Mouse (Mus musculus) heart, postnatal 0 days (tissue): ENCODE measurements around the gene Hdac5. TPM values are rescaled to one million over a fixed set of nuclear protein-coding genes. Genes with fewer than 3 reads are reported as not detected.

Source experiments
- ATAC-seq: fragments of 200-750 bp; cut with Nextera tagmentation; 2 replicates; pipeline ENCODE4 v1.8.0; 2017; ENCODE audit warnings: low read depth, moderate number of reproducible peaks, moderate library complexity; ENCODE audit not compliant: insufficient read depth
- DNase-seq: peaks from one replicate; pipeline ENCODE4 v3.0.0-alpha.2; 2016; ENCODE audit warnings: low spot score
- H3K27ac ChIP-seq: fragments of 300-500 bp; sonication (generic); 2 replicates; pipeline ENCODE4 v1.5.1; 2014; ENCODE audit warnings: low read depth, mild to moderate bottlenecking
- H3K27me3 ChIP-seq: fragments of 300-500 bp; sonication (generic); 2 replicates; pipeline ENCODE4 v1.6.1; 2014; ENCODE audit warnings: low read length, mixed read lengths; ENCODE audit not compliant: control insufficient read depth, insufficient read depth
- H3K36me3 ChIP-seq: fragments of 300-500 bp; sonication (generic); replicated peaks from 2 replicates; pipeline ENCODE4 v1.6.1; 2014; ENCODE audit warnings: low read length, mixed read lengths; ENCODE audit not compliant: control insufficient read depth, insufficient read depth
- H3K4me1 ChIP-seq: fragments of 300-500 bp; sonication (generic); 2 replicates; pipeline ENCODE4 v1.6.1; 2014; ENCODE audit warnings: antibody characterized with exemption; ENCODE audit not compliant: control insufficient read depth, insufficient read depth
- H3K4me2 ChIP-seq: fragments of 300-500 bp; sonication (generic); 2 replicates; pipeline ENCODE4 v1.6.1; 2014; ENCODE audit warnings: low read depth, mild to moderate bottlenecking, low read length, moderate library complexity
- H3K4me3 ChIP-seq: fragments of 300-500 bp; sonication (generic); 2 replicates; pipeline ENCODE4 v1.5.1; 2014; ENCODE audit warnings: low read depth, low read length
- H3K9ac ChIP-seq: fragments of 300-500 bp; sonication (generic); replicated peaks from 2 replicates; pipeline ENCODE4 v1.6.1; 2014; ENCODE audit warnings: low read depth, low read length, mixed read lengths
- H3K9me3 ChIP-seq: fragments of 300-500 bp; sonication (generic); replicated peaks from 2 replicates; pipeline ENCODE4 v1.6.1; 2016; ENCODE audit warnings: low read length; ENCODE audit not compliant: control insufficient read depth
- CTCF ChIP-seq: IDR thresholded peaks from 2 replicates; pipeline ENCODE4 v1.5.1; 2016; ENCODE audit warnings: antibody characterized with exemption, control low read depth, low read depth
- EP300 ChIP-seq: IDR thresholded peaks from 2 replicates; pipeline ENCODE4 v1.6.1; 2016; ENCODE audit warnings: antibody characterized with exemption, low read depth
- WGBS: fragments of 180-500 bp; shearing (Covaris S2); extraction: QIAGEN DNeasy Blood & Tissue Kit; methylation state at CpG from one replicate; pipeline ENCODE4 v1.1.7; 2014; 5-methylcytosine and 5-hydroxymethylcytosine counted together
- polyA plus RNA-seq: library from polyadenylated mRNA; unstranded; fragments of >200 nt; fragmentation: Nextera tagmentation; extraction: Ambion mirVana; gene quantifications from 2 replicates; pipeline ENCODE4 v1.2.1, GENCODE M21; 2015
- total RNA-seq: library from RNA; depleted of rRNA; stranded (reverse); fragments of >200 nt; gene quantifications from 2 replicates; pipeline ENCODE4 v1.2.3, GENCODE M21; 2014; ENCODE audit warnings: low replicate concordance

Gene Hdac5
- total and polyA plus RNA-seq, 2 experiments from 2014 or later: 51.4 to 287 TPM

DNA sequence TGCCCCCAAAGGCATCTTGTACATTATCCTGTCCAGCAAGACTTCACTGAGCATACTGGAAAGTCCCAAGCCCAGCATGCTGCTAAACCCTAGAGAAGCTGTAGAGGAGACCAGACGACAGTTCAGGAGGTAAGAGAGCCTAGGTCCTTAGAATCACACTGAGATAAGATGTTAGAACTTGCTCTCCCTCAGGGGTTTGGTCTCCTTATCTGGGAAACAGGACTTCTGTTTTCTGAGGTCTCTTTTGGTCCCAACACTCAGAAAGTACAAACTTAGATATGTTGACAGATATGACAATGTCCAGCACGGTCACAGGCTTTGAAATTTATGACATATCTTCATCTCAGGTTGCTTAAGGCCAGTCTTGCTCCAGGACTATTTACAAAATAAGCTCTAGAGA, 6.1 kb upstream of the Hdac5 start:
- ATAC-seq (no peak), DNase-seq (no peak)
- H3K27me3 ChIP-seq: no peaks in the 10 kb centered on the region

DNA sequence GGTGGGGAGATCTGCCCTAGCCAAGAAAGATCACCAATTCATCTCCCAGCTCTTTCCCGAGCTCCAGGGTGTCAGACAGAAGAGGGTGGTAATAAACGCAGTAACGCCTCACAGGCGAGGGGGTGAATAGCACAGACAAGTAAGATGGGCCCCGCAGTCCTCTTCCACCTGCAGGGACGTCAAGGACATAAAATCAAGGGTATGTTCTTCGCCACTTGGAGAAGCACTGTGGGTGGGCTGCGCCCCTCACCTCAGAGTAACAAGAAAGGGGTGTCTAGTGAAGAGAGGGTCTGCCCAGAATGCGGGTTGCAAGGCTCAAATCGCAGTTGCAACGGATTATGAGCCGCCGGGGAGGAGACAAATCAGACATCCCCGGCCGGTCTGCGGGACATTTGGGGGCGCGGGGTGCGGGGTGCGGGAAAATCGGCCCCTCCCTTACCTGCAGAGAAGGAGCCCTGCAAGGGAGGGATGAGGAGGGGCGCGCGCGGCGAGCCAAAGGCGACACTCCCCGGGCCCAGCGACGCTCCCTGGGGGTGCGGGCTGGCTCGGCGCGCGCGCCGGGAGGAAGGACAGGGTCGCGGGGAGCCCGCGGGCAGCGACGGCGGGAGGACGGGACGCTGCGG, 524 bp downstream of the Hdac5 start:
- TF ChIP-seq EP300 (no peak), CTCF (no peak)
- Histone ChIP-seq H3K4me3 (peak overlapping the region; percentile 89), H3K4me2 (peak overlapping the region; percentile 79), H3K27me3 (no peaks in the 10 kb centered on the region), H3K9ac (peak overlapping the region; percentile 93), H3K36me3 (no peaks in the 10 kb centered on the region), H3K27ac (peak overlapping the region; percentile 85), H3K9me3 (no peaks in the 10 kb centered on the region), H3K4me1 (peaks cover 30% of the 10 kb centered on the region)
- DNase-seq (no peak), ATAC-seq (peak; percentile 42)
- WGBS: 1% methylated on average over 36 of the region's 47 CpGs

More for the DNA sequence above, 6.1 kb upstream of the Hdac5 start:
- no peak overlapping the region for H3K27ac ChIP-seq
- H3K4me2 ChIP-seq: no peak overlapping the region
- WGBS: 21% methylated on average over 2 of the region's 2 CpGs
- no peak for TF ChIP-seq EP300
- no peak for TF ChIP-seq CTCF
- H3K36me3 ChIP-seq: no peaks in the 10 kb centered on the region
- no peak overlapping the region for H3K4me3 ChIP-seq
- no peaks in the 10 kb centered on the region for H3K4me1 ChIP-seq
- no peak overlapping the region for H3K9ac ChIP-seq
- H3K9me3 ChIP-seq: no peaks in the 10 kb centered on the region

DNA sequence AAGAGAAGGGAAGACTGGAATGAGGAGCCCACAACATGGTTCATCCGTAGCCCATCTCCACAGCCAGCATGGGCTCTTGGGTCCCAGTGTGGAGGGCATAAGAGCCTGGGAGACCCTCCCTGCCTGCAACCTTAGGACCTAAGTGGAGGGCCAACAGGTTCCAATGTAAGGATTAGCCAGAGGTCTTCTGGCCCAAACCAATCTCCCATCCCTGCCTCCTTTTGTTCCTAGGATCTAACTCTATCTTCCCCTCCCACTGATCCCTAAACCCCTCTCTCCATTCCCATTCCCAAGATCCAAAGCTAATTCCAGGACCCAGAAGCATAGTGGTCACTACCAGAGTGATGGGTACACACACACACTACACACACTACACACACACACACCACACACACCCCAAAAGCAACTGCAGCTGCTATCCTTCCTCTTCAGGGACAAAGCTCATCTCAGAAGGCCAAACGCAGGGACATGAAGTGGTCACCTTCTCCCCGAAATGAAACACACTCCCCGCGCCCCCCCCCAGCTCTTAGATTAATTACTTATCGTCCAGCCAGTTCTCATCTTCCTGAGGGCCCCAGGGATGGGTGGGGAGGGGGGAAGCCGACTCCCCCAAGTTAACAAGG, 1.2 kb downstream of the Hdac5 start:
- Histone ChIP-seq H3K4me1 (peaks cover 33% of the 10 kb centered on the region), H3K27ac (no peak overlapping the region), H3K4me3 (peak overlapping the region; percentile 89), H3K9me3 (no peaks in the 10 kb centered on the region), H3K27me3 (no peaks in the 10 kb centered on the region), H3K36me3 (no peaks in the 10 kb centered on the region), H3K9ac (peak overlapping the region; percentile 93), H3K4me2 (peak overlapping the region; percentile 79)
- WGBS: 12% methylated on average over 7 of the region's 7 CpGs
- DNase-seq (no peak), ATAC-seq (no peak)
- TF ChIP-seq EP300 (no peak), CTCF (no peak)

DNA sequence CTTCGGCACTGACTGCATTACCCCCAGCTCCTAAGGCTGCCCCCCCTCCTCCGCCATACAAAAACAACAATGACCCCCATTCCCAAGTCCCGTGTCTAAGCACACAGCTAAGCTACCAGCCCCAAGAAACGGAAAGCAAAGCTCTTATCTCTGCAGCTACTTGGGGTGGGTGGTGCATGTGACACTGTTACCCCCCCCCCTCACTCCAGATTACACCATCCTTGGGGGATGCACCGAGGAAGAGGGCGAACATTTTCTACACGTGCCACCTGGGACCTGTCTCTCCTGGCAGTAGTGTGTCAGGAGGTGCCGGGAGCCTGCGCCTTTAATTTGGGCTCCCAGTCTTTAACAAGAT, 1.8 kb downstream of the Hdac5 start:
- Histone ChIP-seq H3K4me1 (peaks cover 33% of the 10 kb centered on the region), H3K27ac (no peak overlapping the region), H3K4me2 (peak overlapping the region; percentile 79), H3K27me3 (no peaks in the 10 kb centered on the region), H3K36me3 (no peaks in the 10 kb centered on the region), H3K4me3 (peak overlapping the region; percentile 89), H3K9ac (0 out of 2 replicates have a peak overlapping the region, but pooled peaks have one; percentile 93), H3K9me3 (no peaks in the 10 kb centered on the region)
- no peak for TF ChIP-seq CTCF
- DNase-seq (no peak), ATAC-seq (no peak)
- WGBS: 29% methylated on average over 9 of the region's 9 CpGs

DNA sequence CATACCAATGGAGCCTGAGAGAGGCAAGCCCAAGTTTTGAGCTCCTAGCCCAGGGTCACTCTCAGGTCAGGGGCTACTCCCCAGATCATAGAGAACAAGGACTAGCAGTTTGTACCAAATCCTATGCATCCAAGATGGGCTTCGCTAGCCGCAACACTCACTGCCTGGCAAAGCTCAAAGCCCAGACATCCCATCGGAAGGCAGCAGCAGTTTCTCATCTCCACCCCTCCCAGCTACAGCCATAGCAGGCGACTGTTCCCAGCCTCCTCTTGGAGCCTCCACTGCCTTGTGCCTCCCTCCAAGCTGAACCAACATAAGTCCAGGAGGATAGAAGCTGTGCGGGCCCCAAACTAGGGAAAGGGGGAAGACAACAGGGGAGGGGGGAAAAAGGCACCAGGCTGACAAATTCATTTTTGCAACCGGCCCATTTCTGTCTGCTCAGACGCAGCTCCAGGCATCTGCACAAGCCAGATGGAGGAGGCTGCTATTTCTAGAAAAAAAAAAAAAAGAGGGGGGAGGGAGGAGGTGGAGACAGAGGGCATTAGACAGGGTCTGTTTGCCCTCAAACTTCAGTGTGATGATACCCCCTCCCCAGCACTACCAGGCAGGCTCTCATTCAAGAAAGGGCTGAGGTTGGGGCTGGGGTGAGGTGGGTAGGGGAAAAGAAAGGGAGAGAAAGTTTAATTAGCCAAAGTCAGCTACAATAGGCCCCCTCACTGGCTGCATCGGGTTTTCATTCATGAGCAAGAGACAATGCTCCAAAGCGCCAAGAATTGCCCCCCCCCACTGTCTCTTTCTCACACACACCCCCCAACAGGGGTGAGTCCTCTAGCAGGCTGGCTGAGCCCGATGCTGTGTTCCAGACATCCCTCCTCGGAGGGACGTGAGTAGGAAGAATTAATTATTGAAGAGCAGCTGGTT, 2.4 kb downstream of the Hdac5 start:
- H3K4me3 ChIP-seq: peak overlapping the region; percentile 89; the same call in 1 of the 2 replicates
- ATAC-seq (no peak), DNase-seq (no peak)
- WGBS: 30% methylated on average over 12 of the region's 12 CpGs
- H3K9ac ChIP-seq: no peak overlapping the region
- H3K4me2 ChIP-seq: peak overlapping the region; percentile 79
- no peaks in the 10 kb centered on the region for H3K9me3 ChIP-seq
- peaks cover 38% of the 10 kb centered on the region for H3K4me1 ChIP-seq
- H3K36me3 ChIP-seq: no peaks in the 10 kb centered on the region
- TF ChIP-seq CTCF (no peak), EP300 (no peak)
- no peak overlapping the region for H3K27ac ChIP-seq
- H3K27me3 ChIP-seq: no peaks in the 10 kb centered on the region
